Mouse (Mus musculus): ENCODE results near the gene Pnpla1.

DNA sequence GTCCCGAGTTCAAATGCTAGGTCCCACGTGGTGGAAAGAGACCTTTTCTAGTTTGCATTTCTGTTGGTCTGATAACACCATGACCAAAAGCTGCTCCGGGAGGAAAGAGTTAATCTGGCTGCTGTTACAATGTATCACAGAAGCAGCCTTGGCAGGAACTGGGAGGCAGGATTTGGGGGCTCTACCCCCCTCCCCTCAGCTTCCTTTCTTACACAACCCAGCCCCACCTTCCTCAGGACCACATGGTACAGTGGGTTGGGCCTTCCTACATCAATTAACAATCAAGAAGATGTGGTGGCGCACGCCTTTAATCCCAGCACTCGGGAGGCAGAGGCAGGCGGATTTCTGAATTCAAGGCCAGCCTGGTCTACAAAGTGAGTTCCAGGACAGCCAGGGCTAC, 3.8 kb upstream of the Pnpla1 start:
- TF ChIP-seq CTCF (IDR thresholded peaks at IDR 0.05; ENCODE audit: low read depth) (no peak), EP300 (optimal IDR thresholded peaks at IDR 0.05) (no peak)

Data from stomach, postnatal 0 days (tissue).